Mouse (Mus musculus) forelimb bud, embryonic 11.5 days (tissue): ENCODE data around the gene Sowahc.
A peak's percentile ranks its signal among the peaks of the same experiment; 100 is the strongest.

Source experiments
- DNase-seq: peaks from one replicate; pipeline ENCODE4 v3.0.0-alpha.2; 2012; ENCODE audit warnings: low read depth, low spot score

Sowahc gene

GRCm38 (mm10) chr10:59253541-59254079 is 31.9 kb downstream of the Sowahc start:
- DNase-seq, result no peak

GRCm38 (mm10) chr10:59256533-59256932 is 34.8 kb downstream of the Sowahc start:
- DNase-seq, result no peak

- peak; percentile 40 for DNase-seq
Observed at GRCm38 (mm10) chr10:59259572-59259971, 37.8 kb downstream of the Sowahc start.

- DNase-seq, result no peak
Observed at GRCm38 (mm10) chr10:59261603-59262002, 39.9 kb downstream of the Sowahc start.

- DNase-seq, result no peak
Observed at GRCm38 (mm10) chr10:59262021-59262420, 40.3 kb downstream of the Sowahc start.

GRCm38 (mm10) chr10:59262979-59263378 is 41.2 kb downstream of the Sowahc start:
- DNase-seq, result no peak

GRCm38 (mm10) chr10:59265067-59265466 is 43.3 kb downstream of the Sowahc start:
- DNase-seq, result no peak

- no peak for DNase-seq
Observed at GRCm38 (mm10) chr10:59265674-59266073, 43.9 kb downstream of the Sowahc start.

- no peak for DNase-seq
Observed at GRCm38 (mm10) chr10:59266097-59266496, 44.3 kb downstream of the Sowahc start.

GRCm38 (mm10) chr10:59267275-59267674 is 45.5 kb downstream of the Sowahc start:
- DNase-seq, result peak; percentile 27

- DNase-seq, result no peak
Observed at GRCm38 (mm10) chr10:59268109-59268508, 46.4 kb downstream of the Sowahc start.

GRCm38 (mm10) chr10:59268754-59269153 is 47.0 kb downstream of the Sowahc start:
- no peak for DNase-seq

- DNase-seq, result no peak
Observed at GRCm38 (mm10) chr10:59275745-59276144, 54.0 kb downstream of the Sowahc start.
